Mouse (Mus musculus) erythroblast, embryonic 14.5 days (primary cell): ENCODE data around the gene Ptgis.

ENCODE experiments used
- GATA1 ChIP-seq: IDR thresholded peaks from 2 replicates; pipeline ENCODE4 v1.6.1; 2012; ENCODE audit warnings: low read length, inconsistent platforms, mixed read lengths
- TAL1 ChIP-seq: IDR thresholded peaks from 3 replicates; pipeline ENCODE4 v1.6.1; 2012; ENCODE audit warnings: low read length, inconsistent platforms, mixed read lengths

GRCm38 (mm10) chr2:167261106-167261505, 20.7 kb upstream of the Ptgis start:
- TF ChIP-seq TAL1 (no peak), GATA1 (no peak)
